Comparison of ENCODE assay signal across 8 mouse cellular contexts in genomic region chr11:75234745-75235144, GRCm38 (mm10). TPM values are rescaled to one million over a fixed set of nuclear protein-coding genes. Genes with fewer than 3 reads are reported as not detected.
DNase-seq lines count a peak whose midpoint lies in the region; ATAC-seq lines count a peak whose summit lies in the region.

No protein-coding gene starts in this region.

- no peak; the same call in 1 of the 2 replicates for ATAC-seq in heart, embryonic 11.5 days (replicated peaks; ENCODE audit: insufficient number of reproducible peaks, low FRiP score, low TSS enrichment)
- peak; percentile 77 for ATAC-seq in hindbrain, embryonic 15.5 days (ENCODE audit: low FRiP score, low read depth)
- ATAC-seq in liver, embryonic 15.5 days (ENCODE audit: insufficient read depth): peak; percentile 95
- ATAC-seq in stomach, embryonic 14.5 days (ENCODE audit: insufficient number of reproducible peaks, insufficient read depth, low FRiP score, low read depth): peak; percentile 61; the same call in 1 of the 2 replicates

- DNase-seq in heart, adult 18-20 months: no peak
- peak; percentile 78 for DNase-seq in R1 (ENCODE audit: low read depth, low spot score)
- DNase-seq in urinary bladder, postnatal 25 days (ENCODE audit: low spot score): no peak
- no peak for DNase-seq in layer of hippocampus, adult 9-10 months (ENCODE audit: low spot score)

- no peak overlapping the region for H3K4me3 ChIP-seq in heart, embryonic 11.5 days (ENCODE audit: low read depth, low read length)
- peak overlapping the region; percentile 33 for H3K4me3 ChIP-seq in hindbrain, embryonic 15.5 days
- peak overlapping the region; percentile 14; the same call in 1 of the 2 replicates for H3K4me3 ChIP-seq in liver, embryonic 15.5 days (replicated peaks)
- H3K4me3 ChIP-seq in stomach, embryonic 14.5 days (ENCODE audit: low read depth, low read length): no peak overlapping the region

- peaks cover 13% of the 10 kb centered on the region for H3K4me1 ChIP-seq in heart, embryonic 11.5 days (ENCODE audit: control insufficient read depth, insufficient read depth, low read length)
- H3K4me1 ChIP-seq in hindbrain, embryonic 15.5 days (replicated peaks): peaks cover 22% of the 10 kb centered on the region
- H3K4me1 ChIP-seq in liver, embryonic 15.5 days (replicated peaks): peaks cover 49% of the 10 kb centered on the region
- H3K4me1 ChIP-seq in stomach, embryonic 14.5 days (ENCODE audit: control insufficient read depth, insufficient read depth, low read length): no peaks in the 10 kb centered on the region

- H3K36me3 ChIP-seq in heart, embryonic 11.5 days (ENCODE audit: control insufficient read depth, insufficient read depth, low read length): no peaks in the 10 kb centered on the region
- no peaks in the 10 kb centered on the region for H3K36me3 ChIP-seq in hindbrain, embryonic 15.5 days
- no peaks in the 10 kb centered on the region for H3K36me3 ChIP-seq in liver, embryonic 15.5 days (replicated peaks)
- H3K36me3 ChIP-seq in stomach, embryonic 14.5 days (ENCODE audit: control insufficient read depth, insufficient read depth, low read length): no peaks in the 10 kb centered on the region

- H3K9me3 ChIP-seq in heart, embryonic 11.5 days (replicated peaks; ENCODE audit: control insufficient read depth, low read length): no peaks in the 10 kb centered on the region
- no peaks in the 10 kb centered on the region for H3K9me3 ChIP-seq in hindbrain, embryonic 15.5 days
- H3K9me3 ChIP-seq in liver, embryonic 15.5 days (replicated peaks): no peaks in the 10 kb centered on the region
- H3K9me3 ChIP-seq in stomach, embryonic 14.5 days (ENCODE audit: control insufficient read depth, low read depth, low read length): no peaks in the 10 kb centered on the region

- 8% methylated on average over 16 of the region's 16 CpGs for WGBS in heart, embryonic 11.5 days (ENCODE audit: insufficient replicate concordance)
- WGBS in hindbrain, embryonic 15.5 days: 12% methylated on average over 16 of the region's 16 CpGs
- WGBS in liver, embryonic 15.5 days (ENCODE audit: insufficient replicate concordance): 4% methylated on average over 16 of the region's 16 CpGs
- WGBS in stomach, embryonic 14.5 days: 6% methylated on average over 16 of the region's 16 CpGs

- no peak overlapping the region for H3K27ac ChIP-seq in heart, embryonic 11.5 days (ENCODE audit: low read depth, low read length)
- H3K27ac ChIP-seq in hindbrain, embryonic 15.5 days (replicated peaks): peak overlapping the region; percentile 53; the same call in 1 of the 2 replicates
- H3K27ac ChIP-seq in liver, embryonic 15.5 days (replicated peaks): peak overlapping the region; percentile 51
- no peak overlapping the region for H3K27ac ChIP-seq in stomach, embryonic 14.5 days (ENCODE audit: low read length)

- peaks cover 6% of the 10 kb centered on the region; the same call in 1 of the 2 replicates for H3K27me3 ChIP-seq in heart, embryonic 11.5 days (ENCODE audit: control insufficient read depth, insufficient read depth, low read length)
- H3K27me3 ChIP-seq in hindbrain, embryonic 15.5 days: 0 out of 2 replicates have a peak, but pooled peaks cover 3% of the 10 kb centered on the region
- peaks cover 61% of the 10 kb centered on the region for H3K27me3 ChIP-seq in liver, embryonic 15.5 days
- H3K27me3 ChIP-seq in stomach, embryonic 14.5 days (ENCODE audit: control insufficient read depth, insufficient read depth, low read length): 0 out of 2 replicates have a peak, but pooled peaks cover 2% of the 10 kb centered on the region

- no peak overlapping the region for H3K9ac ChIP-seq in heart, embryonic 11.5 days (ENCODE audit: low read depth, low read length)
- H3K9ac ChIP-seq in hindbrain, embryonic 15.5 days: no peak overlapping the region
- no peak overlapping the region for H3K9ac ChIP-seq in liver, embryonic 15.5 days
- no peak overlapping the region for H3K9ac ChIP-seq in stomach, embryonic 14.5 days (replicated peaks; ENCODE audit: low read depth, low read length)

- 0 out of 2 replicates have a peak overlapping the region, but pooled peaks have one; percentile 4 for H3K4me2 ChIP-seq in heart, embryonic 11.5 days
- H3K4me2 ChIP-seq in hindbrain, embryonic 15.5 days: peak overlapping the region; percentile 53
- H3K4me2 ChIP-seq in liver, embryonic 15.5 days: peak overlapping the region; percentile 51
- no peak overlapping the region; the same call in 1 of the 2 replicates for H3K4me2 ChIP-seq in stomach, embryonic 14.5 days (replicated peaks; ENCODE audit: low read depth, low read length)

RNA-seq across cellular contexts. Expression of gene Rtn4rl1, which starts 41.2 kb away (rescaled TPM):
- polyA plus RNA-seq in heart, embryonic 11.5 days (2014; fragmentation: Nextera tagmentation; extraction: Ambion mirVana): 12.7 and 16.8 TPM in 2 replicates
- total RNA-seq in heart, adult 18-20 months (2021): 1 to 10 TPM; 5.7 TPM
- 11.7 and 12.6 TPM in 2 replicates for polyA plus RNA-seq in hindbrain, embryonic 15.5 days (2015; fragmentation: Nextera tagmentation; extraction: Ambion mirVana)
- polyA plus RNA-seq in liver, embryonic 15.5 days (2015; fragmentation: Nextera tagmentation; extraction: Ambion mirVana): 0.74 and 0.88 TPM in 2 replicates
- 0.88 and 1.7 TPM in 2 replicates for polyA plus RNA-seq in stomach, embryonic 14.5 days (2014; fragmentation: Nextera tagmentation; extraction: Ambion mirVana)

RNA-seq across cellular contexts. Expression of gene Dph1, which starts 43.7 kb away (rescaled TPM):
- 16.5 and 21.0 TPM in 2 replicates for polyA plus RNA-seq in heart, embryonic 11.5 days (2014; fragmentation: Nextera tagmentation; extraction: Ambion mirVana)
- 1 to 10 TPM; 8.7 to 9.8 TPM for total RNA-seq in heart, adult 18-20 months (2021)
- 14.0 and 15.9 TPM in 2 replicates for polyA plus RNA-seq in hindbrain, embryonic 15.5 days (2015; fragmentation: Nextera tagmentation; extraction: Ambion mirVana)
- 10.9 and 11.6 TPM in 2 replicates for polyA plus RNA-seq in liver, embryonic 15.5 days (2015; fragmentation: Nextera tagmentation; extraction: Ambion mirVana)
- polyA plus RNA-seq in stomach, embryonic 14.5 days (2014; fragmentation: Nextera tagmentation; extraction: Ambion mirVana): 20.1 and 20.5 TPM in 2 replicates

RNA-seq across cellular contexts. Expression of gene Ovca2, which starts 56.1 kb away (rescaled TPM):
- polyA plus RNA-seq in heart, embryonic 11.5 days (2014; fragmentation: Nextera tagmentation; extraction: Ambion mirVana): 23.4 and 24.6 TPM in 2 replicates
- 1 to 10 TPM; 5.5 to 7.0 TPM for total RNA-seq in heart, adult 18-20 months (2021)
- 14.3 and 14.8 TPM in 2 replicates for polyA plus RNA-seq in hindbrain, embryonic 15.5 days (2015; fragmentation: Nextera tagmentation; extraction: Ambion mirVana)
- 9.2 and 10.2 TPM in 2 replicates for polyA plus RNA-seq in liver, embryonic 15.5 days (2015; fragmentation: Nextera tagmentation; extraction: Ambion mirVana)
- polyA plus RNA-seq in stomach, embryonic 14.5 days (2014; fragmentation: Nextera tagmentation; extraction: Ambion mirVana): 26.7 and 29.1 TPM in 2 replicates

Comparison
In these comparisons a context has a peak if more than half of its experiments do, and no peak if none do; other contexts are left out.
1. H3K27ac ChIP-seq: peak in hindbrain, embryonic 15.5 days (single experiment) and liver, embryonic 15.5 days (single experiment); none in heart, embryonic 11.5 days (single experiment) and stomach, embryonic 14.5 days (single experiment).
2. H3K4me3 ChIP-seq: peak in hindbrain, embryonic 15.5 days (single experiment) and liver, embryonic 15.5 days (single experiment); none in heart, embryonic 11.5 days (single experiment) and stomach, embryonic 14.5 days (single experiment).